Mouse (Mus musculus) naive thymus-derived CD4-positive, alpha-beta T cell, adult 2 months (primary cell): ENCODE data around the gene Shf.
A peak's percentile ranks its signal among the peaks of the same experiment; 100 is the strongest.

ENCODE experiments used
- DNase-seq: peaks from one replicate; pipeline ENCODE4 v3.0.0-alpha.2; 2011; ENCODE audit warnings: low read depth

Shf gene

GRCm38 (mm10) chr2:122301921-122302573, 66.9 kb downstream of the Shf start:
- DNase-seq = no peak

GRCm38 (mm10) chr2:122301081-122301920, 67.7 kb downstream of the Shf start:
- peak; percentile 73 for DNase-seq

- no peak for DNase-seq
Observed at GRCm38 (mm10) chr2:122300656-122301020, 68.3 kb downstream of the Shf start.

- peak; percentile 37 for DNase-seq
Observed at GRCm38 (mm10) chr2:122299911-122300655, 68.9 kb downstream of the Shf start.
